Mouse (Mus musculus): Measurements from ENCODE around the gene Plch1. TPM values are rescaled to one million over a fixed set of nuclear protein-coding genes. Genes with fewer than 3 reads are reported as not detected.

Gene Plch1
- polyA plus RNA-seq, 1 experiment from 2014 or later: 10.1 TPM

DNA sequence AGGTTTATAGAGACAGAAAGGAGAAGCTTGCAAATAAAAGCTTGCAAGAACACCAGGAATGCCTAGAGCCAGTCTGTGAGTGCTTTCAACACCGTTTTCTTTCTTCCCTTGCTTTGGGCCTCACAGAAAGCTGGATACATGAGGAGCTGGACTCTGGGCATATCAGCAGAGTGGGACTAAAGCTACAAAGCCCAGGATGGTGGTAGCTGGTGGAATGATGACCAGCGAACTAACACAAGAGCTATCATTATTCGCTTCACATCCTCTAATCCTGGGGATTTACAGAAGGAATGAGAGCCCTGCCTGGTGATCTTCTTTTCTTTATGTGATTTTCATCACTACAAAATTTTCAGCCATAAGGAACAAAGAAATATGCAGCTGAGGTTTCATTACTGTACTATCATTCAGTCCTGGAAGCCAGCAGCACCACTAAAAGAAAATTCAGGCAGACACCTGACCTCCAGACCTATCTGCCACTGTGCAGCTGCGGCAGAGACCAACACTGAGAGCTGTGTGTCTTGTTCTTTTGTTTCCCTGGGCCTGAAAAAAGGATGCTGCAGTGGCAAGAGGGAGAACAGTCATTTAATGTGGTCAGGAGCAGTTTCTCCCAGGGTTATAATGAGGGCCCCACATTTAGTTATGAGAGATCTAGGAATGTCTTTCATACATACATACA is 172.5 kb downstream of the Plch1 start:
- Histone ChIP-seq H3K9me3 (replicated peaks; ENCODE audit: control insufficient read depth, low read length) (no peaks in the 10 kb centered on the region), H3K36me3 (ENCODE audit: control insufficient read depth, insufficient read depth, low read length) (no peaks in the 10 kb centered on the region), H3K27ac (ENCODE audit: low read depth, low read length) (peak overlapping the region; percentile 41; the same call in 1 of the 2 replicates), H3K9ac (ENCODE audit: low read length) (no peak overlapping the region), H3K4me2 (ENCODE audit: low read length) (no peak overlapping the region), H3K27me3 (replicated peaks; ENCODE audit: control insufficient read depth, insufficient read depth, low read length) (no peaks in the 10 kb centered on the region), H3K4me1 (ENCODE audit: control insufficient read depth, insufficient read depth, low read length) (no peaks in the 10 kb centered on the region), H3K4me3 (ENCODE audit: low read depth, low read length) (no peak overlapping the region)
- DNase-seq (ENCODE audit: low spot score) (peak; percentile 22), ATAC-seq (peak; percentile 54; the same call in 1 of the 2 replicates)
- WGBS: 72% methylated on average over 4 of the region's 4 CpGs

DNA sequence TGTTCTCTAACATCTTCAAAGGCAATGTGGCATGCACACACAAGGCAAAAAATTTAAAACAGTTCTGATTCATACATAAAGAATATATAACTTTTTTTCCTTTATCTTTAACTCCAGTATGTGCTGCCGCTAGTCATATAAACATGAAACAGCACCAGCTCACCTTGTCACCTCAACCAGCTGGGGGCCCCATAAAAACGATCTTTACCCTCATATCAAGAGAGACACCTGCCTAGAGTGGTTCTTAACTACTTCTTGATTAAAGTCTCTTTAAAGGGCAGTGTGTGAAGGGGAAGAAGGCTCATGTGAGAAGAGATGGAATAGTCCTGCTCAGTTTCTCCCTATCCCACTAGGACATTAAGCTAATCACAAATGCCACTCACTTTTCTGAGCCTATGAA is 205.6 kb downstream of the Plch1 start:
- Histone ChIP-seq H3K4me2 (ENCODE audit: low read length) (no peak overlapping the region), H3K27ac (ENCODE audit: low read depth, low read length) (no peak overlapping the region), H3K9ac (ENCODE audit: low read length) (no peak overlapping the region), H3K4me3 (ENCODE audit: low read depth, low read length) (no peak overlapping the region), H3K27me3 (replicated peaks; ENCODE audit: control insufficient read depth, insufficient read depth, low read length) (no peaks in the 10 kb centered on the region), H3K9me3 (replicated peaks; ENCODE audit: control insufficient read depth, low read length) (no peaks in the 10 kb centered on the region), H3K4me1 (ENCODE audit: control insufficient read depth, insufficient read depth, low read length) (no peaks in the 10 kb centered on the region), H3K36me3 (ENCODE audit: control insufficient read depth, insufficient read depth, low read length) (peaks cover 12% of the 10 kb centered on the region; the same call in 1 of the 2 replicates)
- ATAC-seq (no peak), DNase-seq (ENCODE audit: low spot score) (no peak)
- 91% methylated on average over 2 of the region's 2 CpGs for WGBS

DNA sequence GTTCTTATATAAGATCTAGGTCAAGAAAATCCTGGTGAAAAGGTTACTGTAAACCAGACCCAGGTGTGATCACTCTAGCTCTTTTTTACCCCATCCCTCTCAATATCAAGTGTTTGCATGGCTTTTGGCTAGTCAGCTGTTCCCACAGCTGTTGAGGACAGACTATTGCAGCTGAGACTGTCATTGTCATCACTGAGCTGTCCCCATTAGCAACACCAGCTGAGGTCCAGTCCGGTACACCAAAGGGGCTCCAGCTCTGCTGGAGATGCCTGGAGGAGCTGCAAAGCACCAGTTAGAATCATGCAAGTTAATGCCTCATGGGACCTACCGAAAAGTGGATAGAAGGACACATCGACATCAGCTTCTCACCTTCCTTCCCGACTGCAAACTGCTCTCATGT is 206.5 kb downstream of the Plch1 start:
- 91% methylated on average over 4 of the region's 4 CpGs for WGBS
- ATAC-seq (no peak), DNase-seq (ENCODE audit: low spot score) (no peak)
- no peaks in the 10 kb centered on the region for H3K4me1 ChIP-seq (ENCODE audit: control insufficient read depth, insufficient read depth, low read length)
- no peak overlapping the region for H3K4me2 ChIP-seq (ENCODE audit: low read length)
- no peaks in the 10 kb centered on the region for H3K9me3 ChIP-seq (replicated peaks; ENCODE audit: control insufficient read depth, low read length)
- H3K9ac ChIP-seq (ENCODE audit: low read length): no peak overlapping the region
- H3K27me3 ChIP-seq (replicated peaks; ENCODE audit: control insufficient read depth, insufficient read depth, low read length): no peaks in the 10 kb centered on the region
- H3K27ac ChIP-seq (ENCODE audit: low read depth, low read length): no peak overlapping the region
- 0 out of 2 replicates have a peak, but pooled peaks cover 4% of the 10 kb centered on the region for H3K36me3 ChIP-seq (ENCODE audit: control insufficient read depth, insufficient read depth, low read length)
- H3K4me3 ChIP-seq (ENCODE audit: low read depth, low read length): no peak overlapping the region

DNA sequence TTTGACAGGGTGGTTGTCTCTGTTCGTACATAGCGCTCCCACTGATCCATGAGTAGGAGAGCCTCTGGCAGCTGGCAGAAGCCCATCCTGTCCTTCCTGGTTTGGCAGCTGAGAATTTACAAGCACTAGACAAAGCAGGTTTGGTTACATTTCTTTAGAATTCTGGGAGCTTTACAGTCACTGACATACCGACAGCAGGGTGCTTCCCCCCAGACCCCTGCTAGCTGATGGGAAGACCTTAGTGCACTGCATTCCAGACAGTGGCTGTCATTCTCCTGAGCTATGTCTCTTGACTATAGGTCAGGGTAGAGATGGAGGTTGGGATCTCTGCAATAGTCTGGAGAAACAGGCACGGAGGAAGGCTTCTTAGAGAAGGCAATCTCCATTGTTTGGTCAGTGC is 230.5 kb downstream of the Plch1 start:
- ATAC-seq: no peak

DNA sequence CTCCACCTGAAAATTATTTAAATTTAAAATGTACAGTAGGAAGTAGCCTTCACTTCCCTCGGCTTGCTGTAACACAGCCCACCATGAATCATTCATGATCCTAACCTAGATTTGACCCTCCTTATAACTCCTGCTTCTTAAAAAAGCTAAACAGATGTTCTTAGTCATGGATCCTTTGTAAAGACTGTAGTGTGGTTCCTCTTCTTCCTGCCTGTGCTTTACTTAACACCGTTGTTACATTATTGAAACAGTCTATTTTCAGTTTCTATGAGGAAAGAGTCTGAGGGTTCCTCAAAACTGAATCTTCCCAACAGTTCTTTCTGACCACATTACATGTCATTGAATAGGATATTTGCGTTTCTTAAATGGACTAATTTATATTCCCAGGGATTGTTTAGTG is 234.0 kb downstream of the Plch1 start:
- 76% methylated on average over 3 of the region's 3 CpGs for WGBS
- Histone ChIP-seq H3K4me3 (ENCODE audit: low read depth, low read length) (no peak overlapping the region), H3K36me3 (ENCODE audit: control insufficient read depth, insufficient read depth, low read length) (no peaks in the 10 kb centered on the region), H3K9ac (ENCODE audit: low read length) (no peak overlapping the region), H3K27ac (ENCODE audit: low read depth, low read length) (no peak overlapping the region), H3K4me1 (ENCODE audit: control insufficient read depth, insufficient read depth, low read length) (peaks cover 2% of the 10 kb centered on the region; the same call in 1 of the 2 replicates), H3K9me3 (replicated peaks; ENCODE audit: control insufficient read depth, low read length) (no peaks in the 10 kb centered on the region), H3K27me3 (replicated peaks; ENCODE audit: control insufficient read depth, insufficient read depth, low read length) (no peaks in the 10 kb centered on the region), H3K4me2 (ENCODE audit: low read length) (no peak overlapping the region)
- ATAC-seq (no peak), DNase-seq (ENCODE audit: low spot score) (no peak)

More for the DNA sequence above, 230.5 kb downstream of the Plch1 start:
- no peak overlapping the region for H3K27ac ChIP-seq (ENCODE audit: low read depth, low read length)
- no peaks in the 10 kb centered on the region for H3K9me3 ChIP-seq (replicated peaks; ENCODE audit: control insufficient read depth, low read length)
- H3K9ac ChIP-seq (ENCODE audit: low read length): no peak overlapping the region
- WGBS: 73% methylated on average over 4 of the region's 4 CpGs
- no peaks in the 10 kb centered on the region for H3K36me3 ChIP-seq (ENCODE audit: control insufficient read depth, insufficient read depth, low read length)
- DNase-seq (ENCODE audit: low spot score): no peak
- H3K4me2 ChIP-seq (ENCODE audit: low read length): no peak overlapping the region
- H3K4me1 ChIP-seq (ENCODE audit: control insufficient read depth, insufficient read depth, low read length): peaks cover 2% of the 10 kb centered on the region; the same call in 1 of the 2 replicates
- H3K4me3 ChIP-seq (ENCODE audit: low read depth, low read length): no peak overlapping the region
- H3K27me3 ChIP-seq (replicated peaks; ENCODE audit: control insufficient read depth, insufficient read depth, low read length): no peaks in the 10 kb centered on the region

DNA sequence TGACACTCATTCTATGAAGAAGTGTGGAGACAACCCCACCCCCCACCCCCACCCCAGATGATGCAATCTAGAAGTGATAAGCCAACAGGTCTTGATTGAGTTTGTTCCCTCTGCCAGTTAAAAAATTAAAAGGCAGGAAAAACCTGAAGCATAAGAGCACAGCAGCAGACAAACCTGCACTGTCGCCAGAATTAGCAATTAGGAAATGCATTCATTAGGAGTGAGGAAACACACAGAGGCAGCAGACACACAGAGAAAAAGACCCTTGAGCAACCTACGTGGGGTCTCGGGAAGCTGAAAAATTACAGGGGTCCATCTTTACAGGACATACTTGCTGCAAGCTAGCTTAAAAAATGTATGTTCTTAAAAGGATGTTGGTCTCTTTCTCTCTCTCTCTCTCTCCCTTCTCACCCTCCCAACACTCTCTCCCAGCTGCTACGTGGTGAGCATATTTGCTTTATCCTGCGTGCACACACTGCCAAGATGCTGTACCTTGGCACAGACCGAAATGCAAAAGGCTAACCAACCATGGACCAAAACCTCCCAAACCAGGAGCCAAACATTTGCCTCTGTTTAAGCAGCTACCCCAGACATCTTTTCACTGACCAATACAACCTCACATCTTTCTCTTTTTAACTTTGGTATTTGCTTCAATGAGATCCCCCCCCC is 234.6 kb downstream of the Plch1 start:
- WGBS: 45% methylated on average over 6 of the region's 6 CpGs
- DNase-seq (ENCODE audit: low spot score): peak; percentile 67
- Histone ChIP-seq H3K4me1 (ENCODE audit: control insufficient read depth, insufficient read depth, low read length) (peaks cover 2% of the 10 kb centered on the region; the same call in 1 of the 2 replicates), H3K36me3 (ENCODE audit: control insufficient read depth, insufficient read depth, low read length) (no peaks in the 10 kb centered on the region), H3K9ac (ENCODE audit: low read length) (no peak overlapping the region), H3K27me3 (replicated peaks; ENCODE audit: control insufficient read depth, insufficient read depth, low read length) (no peaks in the 10 kb centered on the region), H3K9me3 (replicated peaks; ENCODE audit: control insufficient read depth, low read length) (no peaks in the 10 kb centered on the region), H3K27ac (ENCODE audit: low read depth, low read length) (peak overlapping the region; percentile 35; the same call in 1 of the 2 replicates), H3K4me3 (ENCODE audit: low read depth, low read length) (no peak overlapping the region), H3K4me2 (ENCODE audit: low read length) (0 out of 2 replicates have a peak overlapping the region, but pooled peaks have one; percentile 2)
- ATAC-seq: peak; percentile 74

Other genes starting within 250 kb of the Plch1 start
- 4.8 and 5.3 TPM in 2 replicates for gene E130311K13Rik, start 30.0 kb upstream of the Plch1 start, polyA plus RNA-seq (2014; fragmentation: Nextera tagmentation; extraction: Ambion mirVana)
- gene Slc33a1, start 65.3 kb upstream of the Plch1 start, polyA plus RNA-seq (2014; fragmentation: Nextera tagmentation; extraction: Ambion mirVana): 21.0 and 21.5 TPM in 2 replicates
- 49.6 and 55.1 TPM in 2 replicates for gene Gmps, start 76.6 kb upstream of the Plch1 start, polyA plus RNA-seq (2014; fragmentation: Nextera tagmentation; extraction: Ambion mirVana)
- gene Vmn2r1, start 182.1 kb upstream of the Plch1 start, polyA plus RNA-seq (2014; fragmentation: Nextera tagmentation; extraction: Ambion mirVana): 0.13 and 0.32 TPM in 2 replicates
- gene Vmn2r2, start 242.5 kb upstream of the Plch1 start, polyA plus RNA-seq (2014; fragmentation: Nextera tagmentation; extraction: Ambion mirVana): 0.07 TPM in 1 of 2 replicates, not detected in the other